Mouse (Mus musculus) testis, adult 10 weeks (tissue): Measurements from ENCODE around the gene Snrpb. TPM values are rescaled to one million over a fixed set of nuclear protein-coding genes. Genes with fewer than 3 reads are reported as not detected.

Experiments
- polyA plus RNA-seq: library from polyadenylated mRNA; stranded (reverse); fragments of 350-450 nt; fragmentation: Illumina TruSeq; extraction: RNeasy Lipid Tissue Mini Kit (QIAGEN cat#74804); gene quantifications from one replicate; pipeline ENCODE4 v1.2.3, GENCODE M21; 2014; ENCODE audit warnings: low read depth, low replicate concordance

The Snrpb gene
- 13.2 TPM for polyA plus RNA-seq

GRCm38 (mm10) chr2:130178706-130179506, at the start of gene Snrpb:
Gene Snrpb, minus strand, starts transcription at chr2:130179403.

DNA sequence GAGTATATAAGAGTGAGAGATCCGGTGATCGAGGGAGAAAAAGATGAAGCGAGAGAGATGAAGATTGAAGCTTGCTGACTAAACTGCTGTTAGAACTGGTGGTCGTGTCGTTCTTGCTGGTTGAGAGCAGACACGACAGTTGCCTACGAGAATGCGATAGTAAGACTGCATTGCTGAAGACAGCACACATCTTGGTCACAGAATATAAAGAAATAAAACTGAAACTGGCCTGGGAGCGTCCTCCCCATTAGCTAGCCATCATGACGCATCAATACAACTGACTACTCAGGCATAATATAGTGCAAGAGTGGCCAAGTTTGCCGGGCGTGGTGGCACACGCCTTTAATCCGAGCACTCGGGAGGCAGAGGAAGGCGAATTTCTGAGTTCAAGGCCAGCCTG, 15.7 kb upstream of the Snrpb start, which contains the start of gene Tmc2:
Tmc2 (plus strand) TSS at position 301 of the 400 bp plus-strand sequence.

Other genes starting within 250 kb of the Snrpb start
- 0.80 TPM for gene Tgm3, start 167.1 kb downstream of the Snrpb start, polyA plus RNA-seq
- 0.07 TPM for gene Tgm6, start 67.0 kb downstream of the Snrpb start, polyA plus RNA-seq
- gene Tmc2, start 15.8 kb upstream of the Snrpb start, polyA plus RNA-seq: 0.18 TPM
- gene Nop56, start 95.0 kb upstream of the Snrpb start, polyA plus RNA-seq: 28.7 TPM
- gene Idh3b, start 105.1 kb upstream of the Snrpb start, polyA plus RNA-seq: 59.1 TPM
- gene Ebf4, start 115.8 kb upstream of the Snrpb start, polyA plus RNA-seq: 0.10 TPM
- 3.3 TPM for gene Cpxm1, start 218.2 kb upstream of the Snrpb start, polyA plus RNA-seq
- 6.7 TPM for gene Gm28372, start 225.8 kb upstream of the Snrpb start, polyA plus RNA-seq
- gene 1700020A23Rik, start 225.9 kb upstream of the Snrpb start, polyA plus RNA-seq: 9.1 TPM
- gene Tmem239, start 227.1 kb upstream of the Snrpb start, polyA plus RNA-seq: not detected
- gene Vps16, start 244.9 kb upstream of the Snrpb start, polyA plus RNA-seq: 16.8 TPM
- gene Pced1a, start 245.3 kb upstream of the Snrpb start, polyA plus RNA-seq: 8.1 TPM